Mouse (Mus musculus): ENCODE measurements around the gene Col16a1.

- TF ChIP-seq CTCF (IDR thresholded peaks at IDR 0.05; ENCODE audit: low read depth, low read length) (no peak), POLR2A (IDR thresholded peaks at IDR 0.05; ENCODE audit: borderline replicate concordance, low read depth, low read length) (no peak)
These were observed 62.5 kb downstream of the Col16a1 start for GRCm38 (mm10) chr4:130110091-130110490.

Measured in bone marrow macrophage, adult 2 months (primary cell).